Mouse (Mus musculus) hematopoietic stem cell, adult 5-6 weeks (primary cell): Measurements from ENCODE around the gene Ugt1a10. TPM values are rescaled to one million over a fixed set of nuclear protein-coding genes. Genes with fewer than 3 reads are reported as not detected.
"Not testable (repeated sequence)": the region's sequence is repeated elsewhere in the genome, so short reads cannot be mapped to it uniquely, and the experiment has no call there.

ENCODE experiments used
- ATAC-seq, 2 experiments: fragments of 125-278 bp in 1 of 2; replicated peaks in 1 of 2; 2 replicates each; pipeline ENCODE4 v1.8.0; 2016 to 2017; ENCODE audit warnings: inconsistent platforms in 2 of 2, mild to moderate bottlenecking in 2 of 2, moderate number of reproducible peaks in 2 of 2, low read depth in 1 of 2, moderate TSS enrichment in 1 of 2; ENCODE audit not compliant: low FRiP score in 2 of 2, poor library complexity in 2 of 2, severe bottlenecking in 2 of 2, insufficient read depth in 1 of 2, low TSS enrichment in 1 of 2
- total RNA-seq: library from RNA; stranded (forward); fragments of 172-1452, 232-1000 nt; gene quantifications from 2 replicates; pipeline ENCODE4 v1.2.3, GENCODE M21; 2017

Ugt1a10 gene
- total RNA-seq, 1 experiment from 2014 or later: not detected

DNA sequence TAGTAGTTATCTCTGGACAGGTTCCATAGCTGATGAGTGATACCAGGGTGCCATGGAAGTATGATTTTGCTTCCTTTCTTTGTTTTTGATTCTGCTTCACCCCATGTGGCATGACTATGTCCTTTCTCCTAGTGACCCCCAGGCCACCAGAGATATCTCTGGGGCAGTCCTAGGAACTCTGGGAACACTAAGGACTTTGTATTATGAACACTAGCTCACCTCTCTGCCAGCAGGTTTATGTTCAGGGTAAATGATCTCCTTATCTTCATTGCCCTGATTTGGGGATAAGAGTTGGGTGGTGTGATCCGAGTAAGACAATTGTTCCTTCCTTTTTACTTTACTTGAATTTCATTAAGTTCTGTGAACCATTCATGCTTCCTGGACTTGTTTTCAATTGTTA lies 30.9 kb downstream of the Ugt1a10 start:
- ATAC-seq: no peak

DNA sequence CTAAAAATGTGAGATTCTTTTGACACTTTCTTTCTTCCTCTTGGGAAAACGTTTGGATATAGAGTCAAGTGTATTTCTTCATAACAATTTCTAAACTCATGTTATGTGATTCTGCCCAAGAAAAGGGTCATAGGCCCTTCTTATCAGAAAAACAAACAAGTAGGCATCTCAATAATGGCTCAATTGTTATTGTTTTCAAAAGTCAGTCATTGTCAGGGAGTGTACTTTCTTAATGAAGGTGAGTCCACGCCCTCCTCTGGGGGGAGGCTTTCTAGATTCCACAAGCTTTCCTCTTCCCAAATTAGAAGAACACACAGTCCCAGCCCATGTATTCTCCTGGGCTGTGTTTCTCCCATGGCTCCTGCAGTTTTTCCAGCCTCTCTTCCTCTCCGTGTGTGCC lies 32.3 kb downstream of the Ugt1a10 start, which contains the start of gene Ugt1a8:
Ugt1a8 (plus strand) TSS at position 301 of the 400 bp plus-strand sequence.
- ATAC-seq: no peak

DNA sequence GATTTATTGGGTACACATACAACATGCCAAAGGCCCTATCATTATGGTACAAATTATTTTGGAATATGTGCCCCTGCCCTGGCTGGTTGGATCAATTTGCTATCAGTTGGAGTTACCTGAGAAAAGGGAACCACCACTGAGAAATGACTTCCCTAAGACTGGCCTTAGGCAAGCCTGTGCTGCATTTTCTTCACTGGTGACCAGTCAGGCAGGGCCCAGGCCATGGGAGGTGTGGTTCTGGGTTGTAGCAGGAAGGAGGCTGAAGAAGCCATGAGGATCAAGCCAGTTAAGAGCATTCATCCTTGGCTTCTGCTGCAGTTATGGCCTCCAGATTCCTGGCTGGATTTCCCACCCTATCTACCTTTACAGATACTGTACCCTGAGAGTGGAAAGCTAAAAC lies 37.2 kb downstream of the Ugt1a10 start:
- ATAC-seq: peak in 1 of 2 experiments; percentile 41; a peak in 1 of 4 replicates

DNA sequence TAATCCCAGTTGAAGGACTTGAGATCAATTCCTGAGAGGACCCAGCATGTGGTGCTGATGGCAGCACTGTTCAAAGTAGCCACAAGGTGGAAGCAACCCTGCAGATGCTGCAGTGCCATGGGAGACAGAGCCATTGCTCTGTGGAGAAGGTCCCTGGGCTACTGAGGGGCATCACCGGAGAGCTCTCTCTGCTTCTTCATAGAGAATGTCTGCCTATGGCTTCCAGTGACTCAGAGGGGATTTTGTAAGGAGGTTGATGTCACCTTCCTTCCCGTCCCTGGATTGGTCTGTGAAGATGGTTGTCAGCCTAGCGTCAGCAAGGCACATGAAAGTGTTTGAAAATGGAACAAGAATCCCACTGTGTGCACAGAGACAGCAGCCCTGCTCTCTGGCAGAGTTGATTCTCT lies 39.1 kb downstream of the Ugt1a10 start:
- ATAC-seq: peak; percentile 44 to 70

DNA sequence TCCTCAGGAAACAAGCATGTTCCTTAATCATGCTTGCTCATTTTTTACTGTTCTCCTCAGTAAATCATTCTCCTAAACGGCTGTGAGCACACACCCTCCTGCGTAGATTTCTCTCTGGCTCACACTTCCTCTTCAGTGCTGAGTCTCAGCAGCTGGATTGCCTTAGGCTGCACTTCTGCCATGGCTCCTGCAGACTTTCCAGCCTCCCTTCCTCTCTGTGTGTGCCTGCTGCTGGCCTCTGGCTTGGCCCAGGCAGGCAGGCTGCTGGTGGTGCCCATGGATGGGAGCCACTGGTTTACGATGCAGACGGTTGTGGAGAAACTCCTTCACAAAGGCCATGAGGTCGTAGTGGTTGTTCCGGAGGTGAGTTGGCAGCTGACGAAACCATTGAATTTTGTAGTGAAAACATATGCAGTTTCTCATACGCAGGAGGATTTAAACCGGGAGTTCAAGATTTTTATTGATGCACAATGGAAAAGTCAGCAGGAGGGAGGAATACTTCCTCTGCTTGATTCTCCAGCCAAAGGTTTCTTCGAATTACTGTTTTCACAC lies 39.8 kb downstream of the Ugt1a10 start, which contains the start of gene Ugt1a7c:
Ugt1a7c (plus strand) TSS at position 122 of the 552 bp plus-strand sequence.
- peak; percentile 56 to 86 for ATAC-seq

DNA sequence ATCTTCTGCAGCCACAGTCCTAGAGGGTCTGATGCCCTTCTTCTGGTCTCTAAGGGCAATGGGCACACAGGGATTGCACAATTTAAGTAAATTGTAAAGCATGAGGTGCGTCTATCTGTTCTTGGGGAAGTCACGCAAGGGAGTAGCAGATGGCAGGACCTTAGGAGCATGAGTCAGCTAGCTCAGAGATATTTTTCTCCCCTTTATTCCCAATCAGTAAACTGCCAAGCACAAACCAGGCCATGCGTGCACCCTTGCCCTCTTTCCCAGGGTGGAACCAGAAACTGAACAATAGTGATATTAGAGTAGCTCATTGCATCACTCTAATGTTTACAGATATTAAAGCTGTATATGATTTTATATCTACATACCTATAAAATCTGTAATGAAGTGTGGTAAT lies 43.4 kb downstream of the Ugt1a10 start:
- ATAC-seq: not testable (repeated sequence)

DNA sequence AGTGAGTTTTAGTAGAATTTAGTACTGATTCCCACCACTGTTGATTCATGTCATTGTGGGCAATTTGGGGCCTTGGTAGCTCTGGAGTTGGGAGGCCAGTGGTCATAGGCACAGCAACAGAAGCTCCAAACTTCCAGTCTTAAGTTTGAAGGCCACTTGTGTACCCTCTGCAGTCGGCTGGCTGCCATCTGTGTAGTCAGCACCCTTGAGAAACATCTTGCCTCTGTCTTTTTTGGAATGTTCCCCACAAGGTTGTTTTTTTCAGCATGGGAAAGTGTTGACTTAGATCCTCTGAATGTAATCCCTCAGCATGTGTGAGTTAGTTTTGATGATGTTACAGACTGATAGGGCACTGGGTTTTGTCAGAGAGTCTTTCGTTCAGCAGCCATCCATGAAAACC lies 44.5 kb downstream of the Ugt1a10 start:
- not testable (repeated sequence) for ATAC-seq

DNA sequence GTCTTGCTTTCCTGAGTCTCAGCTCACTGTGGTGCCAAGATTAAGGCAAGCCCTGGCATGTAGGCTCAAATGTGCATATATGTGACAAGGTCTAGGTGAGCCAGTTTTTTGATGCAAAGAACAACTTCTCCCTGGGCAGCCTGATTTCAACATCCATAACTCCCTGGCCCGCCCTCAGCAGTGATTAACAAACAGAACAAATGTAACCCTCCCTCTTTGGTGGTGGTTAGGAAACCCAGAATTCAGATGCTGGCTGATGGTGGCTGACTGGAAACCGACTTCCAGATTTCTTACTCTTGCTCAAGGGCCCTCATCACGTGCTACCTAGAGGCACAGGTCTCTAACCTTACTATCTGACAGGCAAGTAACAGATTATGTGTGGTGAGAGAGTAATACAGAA lies 47.8 kb downstream of the Ugt1a10 start, which contains the start of gene Ugt1a6b:
Ugt1a6b (plus strand) TSS at position 234 of the 400 bp plus-strand sequence.
- peak; percentile 82 to 90 for ATAC-seq

DNA sequence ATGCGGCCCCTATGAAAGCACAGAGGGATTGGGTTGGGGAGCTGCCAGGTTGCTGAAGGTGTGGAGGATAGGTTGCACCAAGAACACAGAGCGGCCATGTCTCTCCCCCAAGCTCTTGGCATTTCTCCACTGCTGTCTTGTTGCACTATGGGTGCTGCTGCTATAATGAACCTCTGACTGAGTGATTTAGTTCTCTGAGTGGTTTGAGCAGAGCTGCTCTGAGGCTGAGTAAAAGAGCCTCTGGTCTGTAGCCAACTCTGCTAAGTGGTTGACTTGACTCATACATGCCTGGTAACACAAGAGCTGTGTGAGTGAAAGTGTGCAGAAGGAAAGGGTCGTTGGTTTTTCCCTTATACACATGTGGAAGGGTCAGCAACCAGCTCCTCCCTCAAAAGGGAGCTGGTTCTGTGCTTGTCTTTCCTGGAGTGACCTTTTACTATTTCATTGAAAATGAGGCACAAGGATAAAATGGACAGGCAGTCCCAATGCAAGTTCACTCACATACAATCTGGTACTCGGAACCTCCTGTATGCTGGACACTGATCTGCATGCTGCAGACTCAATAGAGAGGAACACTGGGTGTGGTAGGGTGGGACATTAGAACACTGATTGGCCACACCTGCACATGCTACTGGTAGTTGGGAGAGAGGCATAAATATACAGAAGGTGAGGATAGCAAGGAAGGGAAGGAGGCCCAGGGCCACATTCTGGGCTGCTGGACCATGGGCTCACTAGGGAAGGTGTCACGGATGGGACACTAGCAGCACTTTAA lies 48.7 kb downstream of the Ugt1a10 start:
- not testable (repeated sequence) for ATAC-seq

DNA sequence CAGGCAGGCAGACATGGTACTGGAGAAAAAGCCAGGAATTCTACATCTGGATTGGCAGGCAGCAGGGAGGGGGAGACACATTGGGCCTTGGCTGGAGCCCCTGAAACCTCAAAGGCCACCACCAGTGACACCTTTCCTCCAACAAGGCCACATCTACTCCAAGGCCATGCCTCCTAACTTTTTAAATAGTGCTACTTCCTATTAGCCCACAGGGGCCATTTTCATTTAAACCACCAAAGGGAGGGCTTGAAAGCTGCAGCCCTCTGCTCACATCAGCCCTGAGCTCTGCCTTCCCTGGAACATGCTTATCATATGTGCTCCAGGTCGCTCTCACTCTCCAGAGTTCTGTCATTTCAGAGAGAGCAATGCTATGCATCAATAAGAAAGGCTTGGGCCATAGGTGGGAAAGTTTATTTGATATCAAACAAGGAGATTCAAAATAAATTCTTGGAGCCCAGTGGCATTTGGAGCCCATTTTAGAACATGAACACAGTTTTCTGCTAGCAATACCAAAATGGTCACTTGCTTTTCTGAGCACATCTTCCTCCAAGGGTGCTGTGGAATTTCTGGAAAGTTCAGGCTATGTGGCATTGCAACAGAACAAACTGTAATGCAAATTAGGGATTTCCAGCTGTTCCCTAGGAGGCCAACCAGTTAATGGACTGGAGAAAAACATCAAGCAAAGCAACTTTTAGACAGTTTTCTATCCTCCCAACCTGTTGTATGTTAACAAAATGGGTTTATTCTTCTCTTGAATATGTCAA lies 49.7 kb downstream of the Ugt1a10 start:
- ATAC-seq: no peak

DNA sequence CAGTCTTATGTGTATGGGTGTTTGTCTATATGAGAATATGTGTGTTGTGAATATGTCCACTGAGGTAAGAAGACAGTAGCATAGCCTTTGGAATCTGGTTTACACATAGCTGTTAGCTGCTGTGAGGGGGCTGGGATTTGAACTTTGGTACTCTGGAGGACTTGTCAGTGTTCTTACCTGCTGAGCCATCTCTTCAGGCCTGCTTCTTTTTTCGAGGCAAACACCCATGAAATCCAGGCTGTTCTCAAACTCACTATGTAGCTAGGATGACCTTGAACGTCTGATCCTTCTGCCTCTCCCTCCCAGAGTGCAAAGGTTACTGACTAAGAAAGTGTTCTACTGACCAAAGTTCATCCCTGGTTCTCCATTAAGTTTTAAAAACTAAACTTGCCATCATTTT lies 50.5 kb downstream of the Ugt1a10 start:
- no peak for ATAC-seq

DNA sequence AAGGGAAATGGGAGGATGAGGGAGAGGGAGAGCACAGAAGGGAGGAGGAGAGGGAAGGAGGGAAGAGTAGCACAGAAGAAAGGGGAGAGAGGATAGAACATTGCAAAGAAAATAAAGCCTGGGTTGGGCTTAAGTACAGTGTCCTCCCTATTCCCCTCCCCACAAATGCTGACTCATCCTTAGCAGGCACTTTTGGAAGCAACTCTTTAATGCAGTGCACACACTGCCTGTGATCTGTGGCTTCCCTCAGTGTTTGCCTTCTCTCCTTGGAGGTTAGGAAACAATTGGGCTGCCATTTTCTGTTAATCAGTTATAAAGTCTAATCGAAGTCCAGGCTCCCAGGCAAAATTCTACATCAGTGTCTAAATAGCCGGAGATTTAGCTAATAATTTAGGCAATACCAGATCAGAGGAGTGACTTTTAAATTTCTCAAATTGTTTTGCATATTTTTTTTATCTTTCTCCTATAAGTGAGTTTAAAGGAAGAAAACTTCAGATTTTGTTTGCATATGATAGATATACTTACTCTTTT lies 53.9 kb downstream of the Ugt1a10 start:
- ATAC-seq: peak; percentile 48 to 71; a peak in 3 of 4 replicates

DNA sequence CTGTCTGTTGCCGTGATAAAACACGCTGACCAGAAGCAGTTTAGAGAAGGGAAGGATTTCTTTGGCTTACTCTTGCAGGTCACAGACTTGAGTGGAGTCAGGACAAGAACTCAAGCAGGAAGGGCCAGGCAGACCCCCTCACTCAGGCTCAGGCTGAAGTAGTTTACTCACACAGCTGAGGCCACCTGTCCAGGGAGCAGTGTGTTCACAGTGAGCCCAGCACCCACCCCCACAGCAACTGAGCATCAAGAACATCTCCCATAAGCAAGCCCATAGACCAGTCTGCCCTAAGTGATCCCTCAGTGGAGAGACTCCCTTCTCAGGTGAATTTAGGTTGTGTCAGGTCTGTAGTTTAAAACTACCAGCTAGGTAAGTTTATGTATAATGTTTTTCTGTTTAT lies 54.4 kb downstream of the Ugt1a10 start:
- ATAC-seq: not testable (repeated sequence)

DNA sequence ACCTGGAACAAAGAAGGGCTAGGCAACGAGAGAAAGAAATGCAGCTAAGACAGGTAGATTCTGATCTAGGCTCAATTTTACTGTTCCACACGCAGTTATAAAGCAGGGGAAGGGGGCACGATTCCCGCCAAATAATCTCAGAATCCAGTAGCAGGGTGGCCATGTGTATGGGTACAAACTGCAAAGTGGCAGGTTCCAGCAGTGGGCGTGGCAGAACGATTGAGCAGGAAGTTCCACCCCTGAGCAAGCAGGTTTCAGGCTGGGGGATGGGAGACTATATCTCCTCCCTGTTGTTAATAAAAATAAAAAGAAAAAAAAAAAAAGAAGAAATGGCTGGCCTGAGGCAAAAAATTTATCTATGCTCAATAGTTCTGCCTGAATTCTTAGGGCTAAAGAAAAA lies 57.6 kb downstream of the Ugt1a10 start:
- ATAC-seq: not testable (repeated sequence)

DNA sequence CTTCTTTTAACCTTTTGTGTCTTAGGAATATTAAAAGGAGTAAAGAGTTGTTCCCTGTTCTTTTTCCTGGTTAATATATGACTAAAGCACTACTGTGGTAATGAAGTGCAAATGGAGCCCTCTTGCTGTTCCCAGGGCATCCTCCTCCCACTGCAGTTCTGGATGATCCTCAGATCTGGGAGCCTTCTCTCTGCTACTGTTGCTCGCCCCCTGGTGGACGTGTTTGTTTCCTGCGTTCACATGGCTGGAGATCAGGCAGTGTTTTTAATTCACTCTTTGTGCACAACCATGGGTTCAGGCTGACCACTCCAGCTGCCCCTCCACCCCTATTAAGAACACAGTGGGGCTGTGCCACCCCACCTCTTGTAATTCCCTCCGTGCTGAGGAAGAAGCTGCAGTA lies 65.4 kb downstream of the Ugt1a10 start:
- ATAC-seq: peak; percentile 53 to 80; a peak in 3 of 4 replicates

DNA sequence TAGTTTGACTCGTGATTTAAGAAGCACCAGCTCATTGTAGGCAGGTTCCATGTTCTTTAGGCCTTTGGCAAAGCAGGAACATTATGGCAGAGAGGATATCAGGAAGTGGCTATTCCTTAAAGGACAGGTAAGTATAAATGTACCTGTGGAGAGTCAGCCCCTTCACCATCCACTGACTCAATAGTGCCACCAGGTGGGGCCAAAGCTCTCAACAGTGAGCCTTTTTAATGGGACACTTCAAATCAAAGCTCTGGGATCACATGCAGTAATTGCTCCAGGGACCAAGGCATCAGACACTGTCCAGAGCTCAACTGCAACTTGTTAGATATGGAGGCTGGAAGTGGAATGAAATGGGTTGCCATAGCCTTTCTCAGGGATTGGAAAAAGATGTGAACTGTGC lies 66.3 kb downstream of the Ugt1a10 start:
- not testable (repeated sequence) for ATAC-seq

DNA sequence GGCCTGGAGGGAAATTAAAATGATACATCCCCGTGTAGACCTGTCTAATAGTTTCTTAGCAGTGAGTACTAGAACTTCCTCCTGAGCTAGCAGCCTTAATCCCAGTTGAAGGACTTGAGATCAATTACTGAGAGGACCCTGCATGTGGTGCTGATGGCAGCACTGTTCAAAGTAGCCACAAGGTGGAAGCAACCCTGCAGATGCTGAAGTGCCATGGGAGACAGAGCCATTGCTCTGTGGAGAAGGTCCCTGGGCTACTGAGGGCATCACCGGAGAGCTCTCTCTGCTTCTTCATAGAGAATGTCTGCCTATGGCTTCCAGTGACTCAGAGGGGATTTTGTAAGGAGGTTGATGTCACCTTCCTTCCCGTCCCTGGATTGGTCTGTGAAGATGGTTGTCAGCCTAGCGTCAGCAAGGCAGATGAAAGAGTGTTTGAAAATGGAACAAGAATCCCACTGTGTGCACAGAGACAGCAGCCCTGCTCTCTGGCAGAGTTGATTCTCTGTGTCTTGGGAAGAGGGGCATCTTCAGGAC lies 70.7 kb downstream of the Ugt1a10 start:
- peak; percentile 25 to 50; a peak in 1 of 4 replicates for ATAC-seq
